Mouse (Mus musculus) CH12.LX (cell line): ENCODE results near the gene P4hb. TPM values are rescaled to one million over a fixed set of nuclear protein-coding genes. Genes with fewer than 3 reads are reported as not detected.

Source experiments
- DNase-seq: peaks from one replicate; pipeline ENCODE4 v3.0.0-alpha.2; 2013; ENCODE audit errors: extremely low read depth
- H3K27ac ChIP-seq: 2 replicates; pipeline ENCODE4 v1.5.1; 2012; ENCODE audit warnings: low read depth, mild to moderate bottlenecking, control low read depth, moderate library complexity; ENCODE audit not compliant: insufficient read depth
- H3K27me3 ChIP-seq: replicated peaks from 2 replicates; pipeline ENCODE3; 2012; ENCODE audit warnings: inconsistent platforms
- H3K36me3 ChIP-seq, 2 experiments: replicated peaks in 1 of 2; 2 replicates each; pipeline versions ENCODE3 to v1.6.1; 2012; ENCODE audit warnings: inconsistent platforms in 1 of 2, low read length in 1 of 2, mild to moderate bottlenecking in 1 of 2, mixed read lengths in 1 of 2, moderate library complexity in 1 of 2; ENCODE audit not compliant: control insufficient read depth in 1 of 2, insufficient read depth in 1 of 2
- H3K4me1 ChIP-seq, 2 experiments: 2 replicates each; pipeline ENCODE4 v1.6.1; 2012; ENCODE audit warnings: inconsistent platforms in 1 of 2, moderate library complexity in 1 of 2; ENCODE audit not compliant: insufficient read depth in 2 of 2, control insufficient read depth in 1 of 2
- H3K4me2 ChIP-seq: 2 replicates; pipeline ENCODE4 v1.6.1; 2012; ENCODE audit warnings: low read depth, mild to moderate bottlenecking, control low read depth; ENCODE audit not compliant: poor library complexity, insufficient read depth, severe bottlenecking
- H3K4me3 ChIP-seq, 3 experiments: fragments of 150-350 bp in 1 of 3; sonication (generic) in 1 of 3; replicated peaks in 1 of 3; 2 replicates each; pipeline versions ENCODE3 to v1.5.1; 2011 to 2012; ENCODE audit warnings: low read depth in 2 of 3, low read length in 2 of 3, mild to moderate bottlenecking in 2 of 3, moderate library complexity in 2 of 3, control low read depth in 1 of 3, improper control_type of control experiment in 1 of 3, inconsistent platforms in 1 of 3, mixed read lengths in 1 of 3; ENCODE audit not compliant: poor library complexity in 1 of 3
- H3K79me2 ChIP-seq: replicated peaks from 2 replicates; pipeline ENCODE4 v1.6.1; 2012; ENCODE audit warnings: mild to moderate bottlenecking, moderate library complexity; ENCODE audit not compliant: control insufficient read depth, poor library complexity, insufficient read depth, severe bottlenecking; ENCODE audit errors: extremely low read depth
- H3K9ac ChIP-seq: 2 replicates; pipeline ENCODE4 v1.6.1; 2012; ENCODE audit warnings: low read depth, mild to moderate bottlenecking, control low read depth, moderate library complexity; ENCODE audit not compliant: insufficient read depth
- H3K9me3 ChIP-seq: replicated peaks from 2 replicates; pipeline ENCODE3; 2012; ENCODE audit warnings: low read length, inconsistent platforms, mixed read lengths
- CHD1 ChIP-seq: IDR thresholded peaks from 2 replicates; pipeline ENCODE4 v1.6.1; 2012; ENCODE audit warnings: low read depth, low read length, improper control_type of control experiment, inconsistent platforms
- CHD2 ChIP-seq: IDR thresholded peaks from 2 replicates; pipeline ENCODE4 v1.6.1; 2011; ENCODE audit warnings: low read length, improper control_type of control experiment
- CTCF ChIP-seq, 2 experiments: IDR thresholded peaks in 1 of 2; conservative IDR thresholded peaks in 1 of 2; 2 replicates each; pipeline ENCODE4 v1.5.1; 2011 to 2012; ENCODE audit warnings: low read depth in 2 of 2, low read length in 2 of 2, improper control_type of control experiment in 1 of 2, inconsistent platforms in 1 of 2, mild to moderate bottlenecking in 1 of 2, moderate library complexity in 1 of 2
- E2F4 ChIP-seq: IDR thresholded peaks from 2 replicates; pipeline ENCODE4 v1.6.1; 2011; ENCODE audit warnings: low read depth, low read length, improper control_type of control experiment; ENCODE audit not compliant: insufficient replicate concordance
- GABPA ChIP-seq: IDR thresholded peaks from 2 replicates; pipeline ENCODE4 v1.6.1; 2012; ENCODE audit warnings: low read depth, low read length, improper control_type of control experiment, inconsistent platforms; ENCODE audit not compliant: insufficient replicate concordance
- HCFC1 ChIP-seq: IDR thresholded peaks from 2 replicates; pipeline ENCODE4 v1.6.1; 2012; ENCODE audit warnings: low read depth, mild to moderate bottlenecking, inconsistent platforms, low read length, improper control_type of control experiment
- NELFE ChIP-seq: IDR thresholded peaks from 2 replicates; pipeline ENCODE4 v1.6.1; 2011; ENCODE audit warnings: low read depth, low read length, improper control_type of control experiment
- PAX5 ChIP-seq: IDR thresholded peaks from 2 replicates; pipeline ENCODE4 v1.6.1; 2012; ENCODE audit warnings: low read length, inconsistent platforms, mixed read lengths
- RAD21 ChIP-seq: IDR thresholded peaks from 2 replicates; pipeline ENCODE4 v1.6.1; 2011; ENCODE audit warnings: low read depth, mild to moderate bottlenecking, low read length, improper control_type of control experiment, moderate library complexity
- RCOR1 ChIP-seq: conservative IDR thresholded peaks from 2 replicates; pipeline ENCODE4 v1.6.1; 2012; ENCODE audit warnings: low read depth, mild to moderate bottlenecking, inconsistent platforms, low read length, improper control_type of control experiment
- SIN3A ChIP-seq: IDR thresholded peaks from 2 replicates; pipeline ENCODE4 v1.6.1; 2012; ENCODE audit warnings: low read length, improper control_type of control experiment, inconsistent platforms
- SMC3 ChIP-seq: IDR thresholded peaks from 2 replicates; pipeline ENCODE4 v1.6.1; 2011; ENCODE audit warnings: low read depth, low read length, improper control_type of control experiment
- UBTF ChIP-seq: IDR thresholded peaks from 2 replicates; pipeline ENCODE4 v1.6.1; 2012; ENCODE audit warnings: low read depth, mild to moderate bottlenecking, inconsistent platforms, low read length, improper control_type of control experiment, moderate library complexity
- USF2 ChIP-seq: conservative IDR thresholded peaks from 2 replicates; pipeline ENCODE4 v1.6.1; 2011; ENCODE audit warnings: low read depth, low read length, improper control_type of control experiment
- ZMIZ1 ChIP-seq: IDR thresholded peaks from 2 replicates; pipeline ENCODE4 v1.6.1; 2012; ENCODE audit warnings: low read depth, mild to moderate bottlenecking, inconsistent platforms, low read length, improper control_type of control experiment
- dilution Hi-C: fragments of 300-500 bp; cut with MboI; formaldehyde crosslinking; loops from 2 replicates; pipeline ENCODE4 v1.14.3; 2020; ENCODE audit warnings: low sequenced_read_pairs; ENCODE audit not compliant: extremely low pct_unique_long_range_greater_than_20kb, extremely low pct_ligation_motif_present
- in situ Hi-C: fragments of 300-500 bp; cut with MboI; formaldehyde crosslinking; loops from 3 replicates; pipeline ENCODE4 v1.14.3; 2019; ENCODE audit warnings: low sequenced_read_pairs, low pct_ligation_motif_present, low pct_unique_long_range_greater_than_20kb, mixed read lengths
- polyA plus RNA-seq: library from polyadenylated mRNA; unstranded; fragments of >175 nt; gene quantifications from 2 replicates; pipeline ENCODE4 v1.2.1, GENCODE M21; 2012; ENCODE audit warnings: low read depth; ENCODE audit not compliant: insufficient read length
- total RNA-seq, 2 experiments: library from RNA; depleted of rRNA; stranded (reverse); fragments of 300-350 nt in 1 of 2; fragments of >200 nt in 1 of 2; gene quantifications; 2 replicates each; pipeline ENCODE4 v1.2.3; 2012 to 2014

The P4hb gene
- total and polyA plus RNA-seq, 3 experiments = 486 to 644 (median 531) TPM

GRCm38 (mm10) chr11:120562949-120563348, 10.1 kb downstream of the P4hb start:
- peaks cover 11% of the 10 kb centered on the region for H3K79me2 ChIP-seq
- no peak overlapping the region for H3K27ac ChIP-seq
- in situ Hi-C loops (loop anchor here (5.0 kb wide), 1 partner anchor 76 kb away; no protein-coding TSS in a partner anchor), dilution Hi-C loops (no loop called here)
- H3K4me3 ChIP-seq = no peak overlapping the region
- TF ChIP-seq UBTF (no peak), E2F4 (no peak), USF2 (no peak), NELFE (no peak), SMC3 (no peak), RCOR1 (no peak), CTCF (conservative IDR thresholded peaks at IDR 0.05 in 1 of 2, IDR thresholded peaks at IDR 0.05 in 1 of 2; ENCODE audit: low read depth in 2 of 2, low read length in 2 of 2) (no peak), ZMIZ1 (no peak), PAX5 (no peak)
- no peaks in the 10 kb centered on the region for H3K9me3 ChIP-seq
- no peak overlapping the region for H3K9ac ChIP-seq
- H3K4me1 ChIP-seq = peaks cover 0 to 8% of the 10 kb centered on the region in 2 experiments; a peak in 1 of 4 replicates
- DNase-seq = no peak
- H3K27me3 ChIP-seq = no peaks in the 10 kb centered on the region
- no peak overlapping the region for H3K4me2 ChIP-seq
- H3K36me3 ChIP-seq = peaks cover 78 to 89% of the 10 kb centered on the region in 2 experiments

DNA sequence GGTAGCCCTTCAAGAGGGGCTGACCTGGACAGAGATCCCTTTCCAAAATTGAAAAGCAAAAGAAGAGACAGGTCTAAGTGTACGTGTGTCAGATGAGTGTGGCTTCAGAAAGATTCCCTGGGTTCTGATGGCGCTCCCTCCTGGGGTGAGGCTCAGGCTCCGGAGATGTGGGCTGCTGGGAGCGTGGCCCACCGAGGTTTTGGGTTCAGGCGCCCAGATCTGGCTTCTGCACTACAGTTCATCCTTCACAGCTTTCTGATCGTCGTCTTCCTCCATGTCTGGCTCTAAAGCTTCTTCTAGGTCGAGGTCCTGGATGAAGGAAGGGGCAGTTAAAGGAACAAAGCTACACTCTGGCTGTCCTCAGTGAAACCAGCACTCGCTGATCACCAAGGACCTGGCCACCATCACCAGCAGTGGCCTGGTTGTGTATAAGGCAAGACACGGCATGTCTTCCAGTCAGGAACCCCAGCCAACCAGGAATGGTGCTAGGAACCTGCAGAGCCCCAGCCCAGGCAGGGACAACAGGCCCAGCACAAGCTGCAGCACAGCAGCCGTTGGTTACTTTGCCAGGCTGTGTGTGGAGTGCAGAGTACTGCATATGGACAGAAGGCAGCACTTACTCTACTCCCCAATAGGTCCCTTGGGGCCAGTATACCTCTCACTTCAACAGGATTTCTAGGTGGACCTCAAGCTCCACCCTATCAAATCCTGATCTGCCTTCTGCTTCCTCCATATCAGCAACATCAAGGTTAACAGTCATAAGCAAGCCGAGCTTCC, 11.9 kb downstream of the P4hb start:
- no peak overlapping the region for H3K9ac ChIP-seq
- 0 out of 4 replicates have a peak, but pooled peaks cover 0 to 2% of the 10 kb centered on the region in 2 experiments for H3K4me1 ChIP-seq
- no peak for TF ChIP-seq GABPA
- no peak for TF ChIP-seq SIN3A
- TF ChIP-seq ZMIZ1 = no peak; the same call in 1 of the 2 replicates
- TF ChIP-seq CHD2 = no peak
- no peak for TF ChIP-seq USF2
- TF ChIP-seq HCFC1 = no peak
- TF ChIP-seq CHD1 = no peak
- TF ChIP-seq SMC3 = no peak
- TF ChIP-seq NELFE = no peak
- no peak for TF ChIP-seq RAD21
- TF ChIP-seq, all 38 proteins: peak for 0
- no peak overlapping the region for H3K27ac ChIP-seq
- in situ Hi-C loops (loop anchor here (5.0 kb wide), 1 partner anchor 74 kb away; no protein-coding TSS in a partner anchor), dilution Hi-C loops (no loop called here)
- H3K27me3 ChIP-seq = no peaks in the 10 kb centered on the region
- peaks cover 4% of the 10 kb centered on the region for H3K9me3 ChIP-seq
- H3K79me2 ChIP-seq = 0 out of 2 replicates have a peak, but pooled peaks cover 2% of the 10 kb centered on the region
- no peak overlapping the region for H3K4me2 ChIP-seq
- peaks cover 61 to 71% of the 10 kb centered on the region in 2 experiments for H3K36me3 ChIP-seq
- no peak overlapping the region for H3K4me3 ChIP-seq
- DNase-seq = no peak
